Mouse (Mus musculus): ENCODE results near the gene Cfdp1.
A peak's percentile ranks its signal among the peaks of the same experiment; 100 is the strongest.

Gene Cfdp1

GRCm38 (mm10) chr8:111735335-111735761 is 118.7 kb downstream of the Cfdp1 start:
- H3K36me3 ChIP-seq (ENCODE audit: insufficient read depth, low read length) = peaks cover 28% of the 10 kb centered on the region
- peaks cover 83% of the 10 kb centered on the region for H3K4me1 ChIP-seq (replicated peaks; ENCODE audit: low read depth, low read length)
- no peak overlapping the region for H3K4me3 ChIP-seq (replicated peaks; ENCODE audit: low read length)
- TF ChIP-seq CTCF (conservative IDR thresholded peaks at IDR 0.05; ENCODE audit: low read length) = no peak
- no peak for TF ChIP-seq POU5F1 (IDR thresholded peaks at IDR 0.05; ENCODE audit: borderline replicate concordance, low read length)
- no peak for TF ChIP-seq NANOG (IDR thresholded peaks at IDR 0.05; ENCODE audit: borderline replicate concordance, low read length)
- no peaks in the 10 kb centered on the region for H3K27me3 ChIP-seq (ENCODE audit: insufficient read depth, low read length)
- no peaks in the 10 kb centered on the region for H3K9me3 ChIP-seq (ENCODE audit: low read length)

- H3K4me1 ChIP-seq (replicated peaks; ENCODE audit: low read depth, low read length) = peaks cover 83% of the 10 kb centered on the region
- peaks cover 37% of the 10 kb centered on the region for H3K36me3 ChIP-seq (ENCODE audit: insufficient read depth, low read length)
- H3K27me3 ChIP-seq (ENCODE audit: insufficient read depth, low read length) = no peaks in the 10 kb centered on the region
- no peak for TF ChIP-seq POU5F1 (IDR thresholded peaks at IDR 0.05; ENCODE audit: borderline replicate concordance, low read length)
- TF ChIP-seq CTCF (conservative IDR thresholded peaks at IDR 0.05; ENCODE audit: low read length) = no peak
- TF ChIP-seq NANOG (IDR thresholded peaks at IDR 0.05; ENCODE audit: borderline replicate concordance, low read length) = no peak
- H3K9me3 ChIP-seq (ENCODE audit: low read length) = no peaks in the 10 kb centered on the region
- H3K4me3 ChIP-seq (replicated peaks; ENCODE audit: low read length) = peak overlapping the region; percentile 90; the same call in 1 of the 2 replicates
Observed at GRCm38 (mm10) chr8:111734244-111734960, 119.7 kb downstream of the Cfdp1 start.

GRCm38 (mm10) chr8:111733581-111734243 is 120.4 kb downstream of the Cfdp1 start:
- Histone ChIP-seq H3K27me3 (ENCODE audit: insufficient read depth, low read length) (no peaks in the 10 kb centered on the region), H3K4me1 (replicated peaks; ENCODE audit: low read depth, low read length) (peaks cover 83% of the 10 kb centered on the region), H3K9me3 (ENCODE audit: low read length) (no peaks in the 10 kb centered on the region), H3K36me3 (ENCODE audit: insufficient read depth, low read length) (peaks cover 43% of the 10 kb centered on the region), H3K4me3 (replicated peaks; ENCODE audit: low read length) (peak overlapping the region; percentile 90)
- TF ChIP-seq POU5F1 (IDR thresholded peaks at IDR 0.05; ENCODE audit: borderline replicate concordance, low read length) (no peak), NANOG (IDR thresholded peaks at IDR 0.05; ENCODE audit: borderline replicate concordance, low read length) (no peak; the same call in 1 of the 2 replicates), CTCF (conservative IDR thresholded peaks at IDR 0.05; ENCODE audit: low read length) (no peak)

GRCm38 (mm10) chr8:111732406-111733085 is 121.5 kb downstream of the Cfdp1 start:
- peaks cover 89% of the 10 kb centered on the region for H3K4me1 ChIP-seq (replicated peaks; ENCODE audit: low read depth, low read length)
- no peak for TF ChIP-seq CTCF (conservative IDR thresholded peaks at IDR 0.05; ENCODE audit: low read length)
- TF ChIP-seq POU5F1 (IDR thresholded peaks at IDR 0.05; ENCODE audit: borderline replicate concordance, low read length) = no peak
- TF ChIP-seq NANOG (IDR thresholded peaks at IDR 0.05; ENCODE audit: borderline replicate concordance, low read length) = no peak

GRCm38 (mm10) chr8:111732004-111732403 is 122.1 kb downstream of the Cfdp1 start:
- peaks cover 89% of the 10 kb centered on the region for H3K4me1 ChIP-seq (replicated peaks; ENCODE audit: low read depth, low read length)
- H3K36me3 ChIP-seq (ENCODE audit: insufficient read depth, low read length) = peaks cover 48% of the 10 kb centered on the region
- H3K9me3 ChIP-seq (ENCODE audit: low read length) = no peaks in the 10 kb centered on the region
- H3K4me3 ChIP-seq (replicated peaks; ENCODE audit: low read length) = peak overlapping the region; percentile 90
- no peaks in the 10 kb centered on the region for H3K27me3 ChIP-seq (ENCODE audit: insufficient read depth, low read length)
- TF ChIP-seq POU5F1 (IDR thresholded peaks at IDR 0.05; ENCODE audit: borderline replicate concordance, low read length) = no peak
- TF ChIP-seq NANOG (IDR thresholded peaks at IDR 0.05; ENCODE audit: borderline replicate concordance, low read length) = no peak
- no peak for TF ChIP-seq CTCF (conservative IDR thresholded peaks at IDR 0.05; ENCODE audit: low read length)

More at GRCm38 (mm10) chr8:111732406-111733085, 121.5 kb downstream of the Cfdp1 start:
- peak overlapping the region; percentile 90 for H3K4me3 ChIP-seq (replicated peaks; ENCODE audit: low read length)
- no peaks in the 10 kb centered on the region for H3K27me3 ChIP-seq (ENCODE audit: insufficient read depth, low read length)
- H3K36me3 ChIP-seq (ENCODE audit: insufficient read depth, low read length) = peaks cover 53% of the 10 kb centered on the region
- no peaks in the 10 kb centered on the region for H3K9me3 ChIP-seq (ENCODE audit: low read length)

GRCm38 (mm10) chr8:111731231-111731977 is 122.7 kb downstream of the Cfdp1 start:
- TF ChIP-seq POU5F1 (IDR thresholded peaks at IDR 0.05; ENCODE audit: borderline replicate concordance, low read length) (no peak), CTCF (conservative IDR thresholded peaks at IDR 0.05; ENCODE audit: low read length) (no peak), NANOG (IDR thresholded peaks at IDR 0.05; ENCODE audit: borderline replicate concordance, low read length) (no peak)

GRCm38 (mm10) chr8:111729233-111730170 is 124.6 kb downstream of the Cfdp1 start:
- Histone ChIP-seq H3K27me3 (ENCODE audit: insufficient read depth, low read length) (no peaks in the 10 kb centered on the region), H3K36me3 (ENCODE audit: insufficient read depth, low read length) (peaks cover 33% of the 10 kb centered on the region), H3K9me3 (ENCODE audit: low read length) (no peaks in the 10 kb centered on the region), H3K4me1 (replicated peaks; ENCODE audit: low read depth, low read length) (peaks cover 88% of the 10 kb centered on the region), H3K4me3 (replicated peaks; ENCODE audit: low read length) (no peak overlapping the region)
- no peak for TF ChIP-seq NANOG (IDR thresholded peaks at IDR 0.05; ENCODE audit: borderline replicate concordance, low read length)
- no peak for TF ChIP-seq POU5F1 (IDR thresholded peaks at IDR 0.05; ENCODE audit: borderline replicate concordance, low read length)

More at GRCm38 (mm10) chr8:111731231-111731977, 122.7 kb downstream of the Cfdp1 start:
- Histone ChIP-seq H3K36me3 (ENCODE audit: insufficient read depth, low read length) (peaks cover 47% of the 10 kb centered on the region), H3K9me3 (ENCODE audit: low read length) (no peaks in the 10 kb centered on the region), H3K4me3 (replicated peaks; ENCODE audit: low read length) (peak overlapping the region; percentile 90), H3K4me1 (replicated peaks; ENCODE audit: low read depth, low read length) (peaks cover 89% of the 10 kb centered on the region), H3K27me3 (ENCODE audit: insufficient read depth, low read length) (no peaks in the 10 kb centered on the region)

Data from E14TG2a.4 (cell line).